Mouse (Mus musculus) heart, embryonic 13.5 days (tissue): ENCODE measurements around the gene Th. TPM values are rescaled to one million over a fixed set of nuclear protein-coding genes. Genes with fewer than 3 reads are reported as not detected.
A peak's percentile ranks its signal among the peaks of the same experiment; 100 is the strongest.

Experiments used
- ATAC-seq: fragments of 200-750 bp; cut with Nextera tagmentation; 2 replicates; pipeline ENCODE4 v1.8.0; 2017; ENCODE audit warnings: moderate TSS enrichment; ENCODE audit not compliant: insufficient number of reproducible peaks, low FRiP score, low TSS enrichment; ENCODE audit errors: extremely low read depth
- H3K27ac ChIP-seq: fragments of 300-500 bp; sonication (generic); replicated peaks from 2 replicates; pipeline ENCODE4 v1.5.1; 2015; ENCODE audit warnings: moderate library complexity, mild to moderate bottlenecking, inconsistent platforms
- H3K27me3 ChIP-seq: fragments of 300-500 bp; sonication (generic); replicated peaks from 2 replicates; pipeline ENCODE4 v1.6.1; 2015; ENCODE audit warnings: mild to moderate bottlenecking, inconsistent platforms
- H3K36me3 ChIP-seq: fragments of 300-500 bp; sonication (generic); 2 replicates; pipeline ENCODE4 v1.6.1; 2015; ENCODE audit warnings: mild to moderate bottlenecking, inconsistent platforms
- H3K4me1 ChIP-seq: fragments of 300-500 bp; sonication (generic); 2 replicates; pipeline ENCODE4 v1.6.1; 2015; ENCODE audit warnings: inconsistent platforms
- H3K4me2 ChIP-seq: fragments of 300-500 bp; sonication (generic); 2 replicates; pipeline ENCODE4 v1.6.1; 2015; ENCODE audit warnings: inconsistent platforms, mild to moderate bottlenecking, moderate library complexity
- H3K4me3 ChIP-seq: fragments of 300-500 bp; sonication (generic); 2 replicates; pipeline ENCODE4 v1.5.1; 2015; ENCODE audit warnings: moderate library complexity, mild to moderate bottlenecking, inconsistent platforms
- H3K9ac ChIP-seq: fragments of 300-500 bp; sonication (generic); 2 replicates; pipeline ENCODE4 v1.6.1; 2015; ENCODE audit warnings: inconsistent platforms, mild to moderate bottlenecking, moderate library complexity
- H3K9me3 ChIP-seq: fragments of 300-500 bp; sonication (generic); 2 replicates; pipeline ENCODE4 v1.6.1; 2016; ENCODE audit warnings: inconsistent platforms
- WGBS: fragments of 180-500 bp; shearing (Covaris S2); methylation state at CpG from one replicate; pipeline ENCODE4 v1.1.7; 2015; ENCODE audit warnings: mixed read lengths; 5-methylcytosine and 5-hydroxymethylcytosine counted together
- polyA plus RNA-seq: library from polyadenylated mRNA; unstranded; fragments of >200 nt; fragmentation: Nextera tagmentation; extraction: Ambion mirVana; gene quantifications from 2 replicates; pipeline ENCODE4 v1.2.1, GENCODE M21; 2015

Gene Th
- polyA plus RNA-seq, 1 experiment from 2014 or later = 0.76 TPM

DNA sequence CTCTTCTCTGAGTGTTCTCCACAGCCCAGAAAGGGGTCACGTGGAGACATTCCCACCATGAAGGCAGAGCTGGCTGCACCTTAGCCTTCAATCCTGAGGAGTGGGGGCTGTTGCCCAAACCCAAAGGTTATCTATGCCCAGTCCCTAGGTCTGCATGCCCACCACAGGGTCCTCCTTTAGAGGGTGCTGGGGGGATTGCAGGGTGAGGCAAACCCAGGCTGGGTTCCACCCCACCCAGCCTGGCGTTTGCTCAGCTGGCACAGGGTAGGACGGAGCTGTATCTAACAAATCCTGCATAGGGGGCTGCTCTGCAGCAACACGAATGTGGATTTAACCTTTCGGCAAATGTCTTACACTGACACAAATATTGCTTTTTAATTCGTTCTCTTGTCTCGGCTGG is 29.2 kb downstream of the Th start:
- H3K27me3 ChIP-seq = peaks cover 100% of the 10 kb centered on the region
- peaks cover 13% of the 10 kb centered on the region for H3K4me1 ChIP-seq
- no peaks in the 10 kb centered on the region for H3K9me3 ChIP-seq
- H3K4me3 ChIP-seq = no peak overlapping the region
- ATAC-seq = no peak
- no peaks in the 10 kb centered on the region for H3K36me3 ChIP-seq
- WGBS = 56% methylated on average over 7 of the region's 7 CpGs
- no peak overlapping the region for H3K27ac ChIP-seq
- no peak overlapping the region for H3K4me2 ChIP-seq
- no peak overlapping the region for H3K9ac ChIP-seq

DNA sequence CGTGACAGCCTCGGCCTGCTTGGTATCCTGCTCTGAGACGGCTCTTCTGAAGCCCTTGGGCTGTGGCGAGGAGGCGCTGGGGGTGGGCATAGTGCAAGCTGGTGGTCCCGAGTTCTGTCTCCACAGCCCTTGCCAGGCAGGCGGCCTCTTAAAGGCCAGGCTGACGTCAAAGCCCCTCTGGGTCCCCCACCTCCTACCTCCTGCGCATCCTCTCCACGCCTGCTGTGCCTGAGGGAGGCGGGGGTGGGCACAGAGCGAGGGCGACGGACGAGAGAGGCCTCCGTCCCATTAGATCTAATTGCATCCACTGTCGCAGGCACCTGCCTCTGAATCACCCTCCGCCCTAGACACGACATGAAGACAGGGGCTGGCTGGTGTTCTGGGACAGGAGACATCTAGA is 31.1 kb downstream of the Th start:
- Histone ChIP-seq H3K27ac (no peak overlapping the region), H3K4me3 (no peak overlapping the region), H3K4me2 (no peak overlapping the region), H3K9ac (no peak overlapping the region), H3K9me3 (no peaks in the 10 kb centered on the region), H3K36me3 (no peaks in the 10 kb centered on the region), H3K27me3 (peaks cover 100% of the 10 kb centered on the region), H3K4me1 (peaks cover 13% of the 10 kb centered on the region)
- 52% methylated on average over 19 of the region's 19 CpGs for WGBS
- no peak for ATAC-seq

DNA sequence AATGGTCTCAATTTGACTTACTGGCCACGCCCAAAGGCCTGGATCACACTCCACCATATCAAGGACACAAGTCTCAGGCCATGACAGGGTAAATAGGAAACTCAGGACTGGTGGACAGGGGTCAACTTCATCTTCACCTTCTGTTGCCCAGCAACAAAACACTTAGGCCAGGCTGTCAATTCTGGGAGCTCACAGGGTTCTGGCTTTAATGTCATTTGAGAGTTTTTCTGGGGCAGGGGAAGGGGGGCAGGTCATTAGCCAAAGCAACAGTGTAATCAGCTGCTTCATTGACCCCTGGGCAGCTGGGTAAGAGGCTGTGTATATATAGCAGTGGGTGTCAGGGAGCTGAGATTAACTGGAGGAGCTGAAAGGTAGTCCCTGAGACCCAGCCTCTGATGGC is 33.5 kb downstream of the Th start:
- H3K27ac ChIP-seq = no peak overlapping the region
- peaks cover 84% of the 10 kb centered on the region for H3K27me3 ChIP-seq
- H3K4me1 ChIP-seq = peaks cover 26% of the 10 kb centered on the region
- peak overlapping the region; percentile 29; the same call in 1 of the 2 replicates for H3K4me2 ChIP-seq
- ATAC-seq = no peak
- H3K9ac ChIP-seq = no peak overlapping the region
- H3K36me3 ChIP-seq = no peaks in the 10 kb centered on the region
- no peaks in the 10 kb centered on the region for H3K9me3 ChIP-seq
- no peak overlapping the region for H3K4me3 ChIP-seq
- 44% methylated on average over 1 of the region's 1 CpGs for WGBS

DNA sequence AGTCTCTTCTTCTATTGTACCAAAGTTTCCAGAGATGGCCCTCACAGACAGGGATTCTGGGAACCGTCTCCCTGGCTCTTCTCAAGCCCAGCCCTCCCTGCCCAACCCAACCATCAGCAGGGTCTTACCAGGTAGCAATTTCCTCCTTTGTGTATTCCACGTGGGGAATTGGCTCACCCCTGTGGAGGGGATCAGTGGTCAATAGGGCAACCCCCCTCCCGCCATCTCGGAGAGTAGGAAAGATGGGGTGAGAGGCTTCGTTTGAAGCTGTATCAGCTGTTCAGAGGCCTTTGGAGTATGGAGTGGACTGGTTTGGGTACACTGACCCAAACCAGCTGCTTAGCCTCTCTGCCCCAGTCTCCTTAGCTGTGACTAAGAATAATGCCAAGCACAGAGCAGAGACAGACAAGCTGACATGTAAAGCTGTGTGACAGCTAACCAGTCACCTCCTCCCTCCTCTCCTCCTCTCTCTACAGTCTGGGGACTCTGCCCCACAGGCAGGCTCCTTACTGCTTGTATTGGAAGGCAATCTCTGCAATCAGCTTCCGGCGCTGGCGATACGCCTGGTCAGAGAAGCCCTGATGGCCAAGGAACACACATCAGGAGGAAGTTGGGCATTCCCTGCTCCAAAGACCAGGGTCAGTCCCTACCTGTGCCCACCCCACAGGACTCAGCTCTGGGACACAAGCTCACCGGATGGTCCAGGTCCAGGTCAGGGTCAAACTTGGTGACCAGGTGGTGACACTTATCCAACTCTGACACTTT is 34.8 kb downstream of the Th start:
- no peak overlapping the region for H3K4me3 ChIP-seq
- H3K36me3 ChIP-seq = no peaks in the 10 kb centered on the region
- no peaks in the 10 kb centered on the region for H3K9me3 ChIP-seq
- H3K4me1 ChIP-seq = peaks cover 26% of the 10 kb centered on the region
- WGBS = 72% methylated on average over 10 of the region's 10 CpGs
- peaks cover 84% of the 10 kb centered on the region for H3K27me3 ChIP-seq
- H3K9ac ChIP-seq = no peak overlapping the region
- H3K27ac ChIP-seq = no peak overlapping the region
- H3K4me2 ChIP-seq = no peak overlapping the region
- ATAC-seq = no peak

DNA sequence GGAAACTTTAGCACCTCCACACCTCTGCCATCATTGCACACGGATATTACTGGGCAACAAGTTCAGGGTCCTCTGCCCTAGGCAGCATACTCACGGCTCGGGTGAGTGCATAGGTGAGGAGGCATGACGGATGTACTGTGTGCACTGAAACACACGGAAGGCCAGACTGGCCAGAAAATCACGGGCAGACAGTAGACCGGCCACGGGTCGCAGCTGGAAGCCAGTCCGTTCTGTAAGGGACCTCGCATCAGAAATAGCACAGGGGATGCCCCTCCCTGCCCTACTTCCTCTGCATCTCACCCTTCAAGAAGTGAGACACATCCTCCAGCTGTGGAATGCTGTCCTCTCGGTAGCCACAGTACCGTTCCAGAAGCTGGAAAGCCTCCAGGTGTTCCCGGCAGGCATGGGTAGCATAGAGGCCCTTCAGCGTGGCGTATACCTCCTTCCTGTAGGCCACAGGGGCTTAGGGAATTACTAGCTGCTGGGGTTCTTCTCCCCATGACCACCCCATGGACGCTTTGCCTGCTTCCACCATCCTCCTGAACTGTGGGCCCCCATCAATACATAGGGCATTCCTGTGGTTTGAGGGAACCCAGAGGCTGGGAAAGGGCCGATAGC is 35.6 kb downstream of the Th start:
- H3K4me1 ChIP-seq = peaks cover 26% of the 10 kb centered on the region
- H3K4me3 ChIP-seq = no peak overlapping the region
- 73% methylated on average over 18 of the region's 18 CpGs for WGBS
- H3K9ac ChIP-seq = no peak overlapping the region
- H3K36me3 ChIP-seq = no peaks in the 10 kb centered on the region
- H3K9me3 ChIP-seq = no peaks in the 10 kb centered on the region
- peaks cover 84% of the 10 kb centered on the region for H3K27me3 ChIP-seq
- ATAC-seq = no peak
- no peak overlapping the region for H3K27ac ChIP-seq
- H3K4me2 ChIP-seq = no peak overlapping the region

DNA sequence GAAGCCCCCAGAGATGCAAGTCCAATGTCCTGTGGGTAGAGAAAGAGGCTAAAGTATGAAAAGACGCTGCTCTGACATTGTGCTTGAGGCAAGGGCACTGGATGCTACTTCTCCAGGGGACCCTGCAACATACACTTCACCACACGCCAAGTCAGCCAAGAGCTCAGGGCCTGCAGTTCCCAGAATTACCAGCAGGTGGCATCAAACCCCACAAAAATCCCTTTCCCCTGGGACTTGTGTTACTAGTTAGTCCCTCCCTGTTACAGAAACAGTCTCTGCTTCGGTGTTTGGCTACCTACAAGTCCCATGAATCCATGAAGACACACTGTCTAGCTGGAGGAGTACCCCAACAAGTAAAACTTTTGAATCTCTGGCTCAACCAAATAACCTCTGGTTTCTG is 36.3 kb downstream of the Th start:
- Histone ChIP-seq H3K9ac (peak overlapping the region; percentile 33; the same call in 1 of the 2 replicates), H3K9me3 (no peaks in the 10 kb centered on the region), H3K27me3 (peaks cover 84% of the 10 kb centered on the region), H3K27ac (no peak overlapping the region), H3K4me1 (peaks cover 26% of the 10 kb centered on the region), H3K36me3 (no peaks in the 10 kb centered on the region), H3K4me3 (no peak overlapping the region), H3K4me2 (no peak overlapping the region)
- no peak for ATAC-seq
- WGBS = 7% methylated on average over 3 of the region's 3 CpGs

DNA sequence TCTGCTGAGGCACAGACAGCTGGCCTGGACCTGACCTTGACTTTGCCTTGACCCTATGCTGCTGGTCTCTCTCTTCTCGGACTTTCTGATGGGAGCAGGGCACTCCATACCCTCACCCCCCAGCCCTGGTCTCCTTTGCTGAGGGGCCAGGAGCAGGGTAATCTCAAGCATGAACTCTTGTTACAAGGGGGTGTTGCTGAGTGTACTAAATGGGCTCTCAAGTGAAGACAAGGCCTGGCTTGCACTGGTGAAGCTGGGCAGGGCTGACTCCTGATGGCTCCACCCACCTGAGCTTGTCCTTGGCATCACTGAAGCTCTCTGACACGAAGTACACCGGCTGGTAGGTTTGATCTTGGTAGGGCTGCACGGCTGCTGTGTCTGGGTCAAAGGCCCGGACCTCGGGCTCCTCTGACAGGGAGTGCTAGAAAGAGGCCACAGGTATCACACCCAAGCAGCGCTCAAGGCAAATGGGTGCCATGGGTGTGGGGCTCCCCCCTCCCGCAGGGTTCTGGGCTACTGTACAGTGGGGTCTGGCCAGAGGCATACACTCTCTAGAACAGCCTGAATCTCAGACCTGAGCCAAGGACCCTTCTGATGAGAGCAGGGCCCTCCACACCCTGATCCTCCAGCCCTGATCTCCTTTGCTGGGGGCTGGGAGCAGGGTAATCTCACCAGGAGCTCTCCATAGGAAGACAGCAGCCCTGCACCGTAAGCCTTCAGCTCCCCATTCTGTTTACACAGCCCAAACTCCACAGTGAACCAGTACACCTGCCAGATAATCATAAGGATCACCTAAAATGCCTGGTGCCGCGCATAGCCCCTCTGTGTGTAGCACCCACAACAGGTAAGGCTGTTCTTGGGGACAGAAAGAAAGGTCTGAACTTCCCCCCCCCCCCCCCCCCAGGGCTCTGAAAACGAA is 36.9 kb downstream of the Th start:
- Histone ChIP-seq H3K4me2 (no peak overlapping the region; the same call in 1 of the 2 replicates), H3K4me3 (no peak overlapping the region), H3K27ac (0 out of 2 replicates have a peak overlapping the region, but pooled peaks have one; percentile 21), H3K4me1 (peaks cover 26% of the 10 kb centered on the region), H3K9ac (peak overlapping the region; percentile 50; the same call in 1 of the 2 replicates), H3K27me3 (peaks cover 83% of the 10 kb centered on the region), H3K9me3 (no peaks in the 10 kb centered on the region), H3K36me3 (no peaks in the 10 kb centered on the region)
- peak; percentile 48; the same call in 1 of the 2 replicates for ATAC-seq
- WGBS = 42% methylated on average over 12 of the region's 12 CpGs

DNA sequence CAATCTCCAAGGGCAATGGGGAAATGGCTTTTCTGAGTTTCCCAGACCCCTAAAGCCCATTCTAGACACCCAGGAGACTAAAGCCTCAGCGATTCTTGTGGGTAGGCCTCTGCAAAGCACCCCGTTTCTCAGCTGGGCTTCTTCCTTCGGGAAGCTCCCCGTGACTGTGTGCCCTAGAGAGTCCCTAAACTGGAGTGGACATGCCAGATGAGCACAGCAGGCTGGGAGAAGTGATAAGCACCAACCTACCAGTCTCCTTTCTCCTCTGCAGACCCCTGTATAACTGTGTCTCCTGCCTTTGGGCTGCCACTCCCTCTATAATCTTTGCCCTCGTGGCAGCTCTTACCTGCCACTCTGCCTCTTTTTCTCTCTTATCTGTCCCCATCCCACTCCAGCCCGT is 37.6 kb downstream of the Th start:
- Histone ChIP-seq H3K4me2 (no peak overlapping the region), H3K9ac (no peak overlapping the region), H3K4me3 (no peak overlapping the region), H3K4me1 (peaks cover 26% of the 10 kb centered on the region), H3K27ac (0 out of 2 replicates have a peak overlapping the region, but pooled peaks have one; percentile 21), H3K36me3 (no peaks in the 10 kb centered on the region), H3K9me3 (no peaks in the 10 kb centered on the region), H3K27me3 (peaks cover 83% of the 10 kb centered on the region)
- no peak for ATAC-seq
- 30% methylated on average over 6 of the region's 6 CpGs for WGBS

DNA sequence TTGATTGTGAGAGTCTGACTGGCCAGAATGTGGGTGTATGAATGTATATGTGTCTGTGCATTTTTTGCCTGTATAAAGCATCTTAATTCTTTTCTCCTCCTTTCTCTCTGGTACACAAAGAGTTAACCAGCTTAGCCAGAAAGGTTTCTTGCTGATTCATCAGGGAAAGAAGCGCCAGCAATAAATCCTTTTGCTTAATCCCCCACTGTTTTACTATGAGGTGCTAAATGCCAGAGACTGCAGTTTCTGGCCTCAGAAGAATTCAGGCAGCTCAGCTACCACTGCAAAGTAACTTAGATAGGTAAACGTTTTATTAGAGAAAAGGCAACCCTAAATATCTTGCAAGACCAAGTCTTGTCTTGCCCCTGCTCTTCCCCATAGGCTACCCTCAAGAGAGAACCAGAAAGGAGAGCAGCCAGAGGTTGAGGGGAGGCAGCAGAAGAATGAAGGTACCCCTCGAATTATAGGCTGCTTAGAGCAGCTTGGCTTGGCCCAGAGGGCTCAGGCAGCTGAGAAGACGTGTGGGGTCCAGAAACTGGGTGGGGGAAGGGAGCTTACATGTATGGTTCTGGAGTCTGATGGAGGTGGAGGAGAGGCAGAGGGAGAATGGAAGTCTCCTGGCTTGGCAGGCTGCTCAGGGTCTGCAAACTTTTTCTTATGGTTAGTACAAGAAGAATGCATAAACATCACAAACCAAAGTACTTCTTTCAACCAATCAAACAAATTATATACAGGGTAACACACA is 61.3 kb downstream of the Th start:
- Histone ChIP-seq H3K27ac (no peak overlapping the region), H3K4me3 (no peak overlapping the region), H3K4me2 (no peak overlapping the region), H3K9ac (no peak overlapping the region), H3K27me3 (no peaks in the 10 kb centered on the region), H3K4me1 (no peaks in the 10 kb centered on the region), H3K9me3 (no peaks in the 10 kb centered on the region), H3K36me3 (no peaks in the 10 kb centered on the region)
- ATAC-seq = no peak
- WGBS = 8% methylated on average over 4 of the region's 4 CpGs

DNA sequence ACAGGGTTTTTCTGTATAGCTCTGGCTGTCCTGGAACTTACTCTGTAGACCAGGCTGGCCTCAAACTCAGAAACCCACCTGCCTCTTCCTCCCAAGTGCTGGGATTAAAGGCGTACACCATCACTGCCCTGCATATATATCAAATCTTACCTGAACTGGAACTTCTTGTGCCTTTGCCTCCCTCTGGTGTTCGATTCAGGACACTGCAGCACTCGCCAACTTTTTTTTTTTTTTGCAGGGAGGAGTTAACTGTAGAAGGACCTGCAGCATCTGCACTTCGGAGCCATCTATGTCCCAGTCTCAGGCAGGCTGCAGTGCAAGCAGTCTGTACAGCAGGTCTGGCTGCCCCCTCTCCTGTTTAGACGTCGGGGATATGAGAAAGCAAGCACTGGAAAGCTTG is 80.2 kb downstream of the Th start:
- no peaks in the 10 kb centered on the region for H3K27me3 ChIP-seq
- WGBS = 14% methylated on average over 6 of the region's 6 CpGs
- no peaks in the 10 kb centered on the region for H3K9me3 ChIP-seq
- no peak for ATAC-seq
- H3K4me1 ChIP-seq = no peaks in the 10 kb centered on the region
- no peak overlapping the region for H3K9ac ChIP-seq
- H3K27ac ChIP-seq = no peak overlapping the region
- no peak overlapping the region for H3K4me2 ChIP-seq
- no peak overlapping the region for H3K4me3 ChIP-seq
- H3K36me3 ChIP-seq = no peaks in the 10 kb centered on the region
